Mouse (Mus musculus) spleen, adult 2 months (tissue): ENCODE results near the gene Gm11172.

Experiments used
- CTCF ChIP-seq: fragments of 200-500 bp; IDR thresholded peaks from 2 replicates; pipeline ENCODE4 v1.5.1; 2011; ENCODE audit warnings: mild to moderate bottlenecking, inconsistent platforms; ENCODE audit not compliant: insufficient read depth, insufficient read length, insufficient replicate concordance; ENCODE audit errors: extremely low read depth
- POLR2A ChIP-seq: fragments of 200-500 bp; IDR thresholded peaks from 2 replicates; pipeline ENCODE4 v1.6.1; 2011; ENCODE audit warnings: low read depth, low read length, inconsistent platforms

- TF ChIP-seq CTCF (no peak), POLR2A (no peak)
Measured at GRCm38 (mm10) chr16:10834911-10835587, 22.3 kb downstream of the Gm11172 start, which contains the start of gene Rmi2.
